Mouse (Mus musculus): ENCODE data around the gene Mrpl48. TPM values are rescaled to one million over a fixed set of nuclear protein-coding genes. Genes with fewer than 3 reads are reported as not detected.

Gene Mrpl48
- polyA plus RNA-seq, 1 experiment from 2014 or later = 69.4 TPM

DNA sequence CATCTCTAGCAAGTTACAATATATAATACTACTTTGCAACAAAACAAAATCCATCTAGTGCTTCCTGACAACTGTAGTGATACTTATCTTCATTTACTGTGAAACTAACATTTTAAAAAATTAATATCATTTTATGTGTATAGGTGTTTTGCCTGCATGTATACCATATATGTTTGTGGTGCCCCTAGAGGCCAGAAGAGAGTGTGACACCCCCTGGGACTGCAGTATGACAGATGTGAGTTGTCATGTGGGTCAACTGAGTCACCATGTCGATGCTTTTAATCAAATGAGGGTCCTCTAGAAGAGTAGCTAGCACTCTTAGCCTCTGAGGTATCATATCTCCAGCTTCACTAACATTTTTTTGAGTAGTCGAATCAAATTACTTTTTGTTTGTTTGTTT is 14.2 kb upstream of the Mrpl48 start:
- Histone ChIP-seq H3K9ac (replicated peaks) (no peak overlapping the region), H3K27ac (replicated peaks) (no peak overlapping the region), H3K27me3 (no peaks in the 10 kb centered on the region), H3K9me3 (no peaks in the 10 kb centered on the region), H3K4me1 (no peaks in the 10 kb centered on the region), H3K36me3 (0 out of 2 replicates have a peak, but pooled peaks cover 2% of the 10 kb centered on the region), H3K4me3 (no peak overlapping the region), H3K4me2 (replicated peaks) (no peak overlapping the region)
- 85% methylated on average over 2 of the region's 2 CpGs for WGBS
- ATAC-seq (ENCODE audit: low FRiP score, low read depth) = no peak

DNA sequence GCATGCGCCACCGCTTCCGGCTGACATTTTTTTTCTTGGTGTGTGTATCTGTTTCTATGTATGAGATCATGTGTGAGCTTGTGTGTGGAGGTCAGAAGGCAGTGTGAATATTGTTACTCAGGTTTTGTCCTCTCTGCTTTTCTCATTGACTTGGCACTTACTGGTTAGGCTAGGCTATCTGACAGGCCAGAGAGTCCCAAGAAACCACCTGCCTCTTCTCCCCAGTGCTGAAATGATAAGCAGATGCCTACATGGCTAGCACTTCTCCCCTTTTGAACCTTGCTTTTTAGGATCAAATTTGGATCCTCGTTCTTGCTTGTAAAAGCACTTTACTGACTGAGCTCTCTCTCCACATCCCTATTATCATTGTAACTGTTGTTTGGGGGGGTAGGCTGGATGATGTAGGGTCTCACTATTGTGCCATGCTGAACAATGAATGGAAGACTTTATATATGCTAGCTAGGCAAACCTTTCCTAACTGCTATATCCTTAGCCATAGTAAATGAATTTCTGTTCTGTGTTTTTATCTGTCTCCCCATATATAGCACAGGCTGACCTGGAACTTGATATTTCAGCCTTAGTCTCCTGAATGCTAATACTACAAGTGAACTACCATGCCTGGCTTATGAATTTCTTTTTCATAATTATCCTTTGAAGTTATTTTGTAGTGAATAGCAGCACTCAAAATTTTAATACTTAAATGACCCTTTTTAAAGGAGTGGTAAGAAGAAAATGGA is 8.2 kb upstream of the Mrpl48 start:
- no peaks in the 10 kb centered on the region for H3K27me3 ChIP-seq
- no peak overlapping the region for H3K4me2 ChIP-seq (replicated peaks)
- no peaks in the 10 kb centered on the region for H3K9me3 ChIP-seq
- no peaks in the 10 kb centered on the region for H3K4me1 ChIP-seq
- no peak overlapping the region for H3K4me3 ChIP-seq
- WGBS = 93% methylated on average over 4 of the region's 4 CpGs
- ATAC-seq (ENCODE audit: low FRiP score, low read depth) = no peak
- H3K27ac ChIP-seq (replicated peaks) = no peak overlapping the region
- H3K9ac ChIP-seq (replicated peaks) = no peak overlapping the region
- H3K36me3 ChIP-seq = no peaks in the 10 kb centered on the region

DNA sequence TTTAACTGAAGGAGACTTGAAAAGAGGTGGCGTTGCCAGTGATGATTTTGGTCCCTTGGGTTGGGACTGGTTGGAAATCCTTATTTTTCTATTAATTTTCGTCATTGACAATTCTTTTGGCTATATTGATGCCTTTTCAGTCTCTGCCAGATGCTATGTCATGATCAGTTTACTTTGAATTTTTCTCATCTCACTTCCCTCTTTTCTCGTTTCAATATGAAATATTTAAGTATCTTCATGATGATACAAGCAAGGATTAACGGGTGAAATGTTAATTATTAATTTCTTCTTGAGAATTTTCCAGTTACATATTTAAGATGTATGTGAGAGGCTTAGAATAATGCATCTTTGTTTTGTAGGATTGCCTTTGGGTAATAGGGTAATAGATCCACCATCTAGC is 809 bp upstream of the Mrpl48 start:
- 27% methylated on average over 4 of the region's 4 CpGs for WGBS
- ATAC-seq (ENCODE audit: low FRiP score, low read depth) = no peak
- Histone ChIP-seq H3K36me3 (no peaks in the 10 kb centered on the region), H3K27ac (replicated peaks) (peak overlapping the region; percentile 99; the same call in 1 of the 2 replicates), H3K9ac (replicated peaks) (peak overlapping the region; percentile 98), H3K4me1 (peaks cover 11% of the 10 kb centered on the region), H3K4me2 (replicated peaks) (peak overlapping the region; percentile 68), H3K9me3 (no peaks in the 10 kb centered on the region), H3K27me3 (peaks cover 3% of the 10 kb centered on the region; the same call in 1 of the 2 replicates), H3K4me3 (peak overlapping the region; percentile 88)

DNA sequence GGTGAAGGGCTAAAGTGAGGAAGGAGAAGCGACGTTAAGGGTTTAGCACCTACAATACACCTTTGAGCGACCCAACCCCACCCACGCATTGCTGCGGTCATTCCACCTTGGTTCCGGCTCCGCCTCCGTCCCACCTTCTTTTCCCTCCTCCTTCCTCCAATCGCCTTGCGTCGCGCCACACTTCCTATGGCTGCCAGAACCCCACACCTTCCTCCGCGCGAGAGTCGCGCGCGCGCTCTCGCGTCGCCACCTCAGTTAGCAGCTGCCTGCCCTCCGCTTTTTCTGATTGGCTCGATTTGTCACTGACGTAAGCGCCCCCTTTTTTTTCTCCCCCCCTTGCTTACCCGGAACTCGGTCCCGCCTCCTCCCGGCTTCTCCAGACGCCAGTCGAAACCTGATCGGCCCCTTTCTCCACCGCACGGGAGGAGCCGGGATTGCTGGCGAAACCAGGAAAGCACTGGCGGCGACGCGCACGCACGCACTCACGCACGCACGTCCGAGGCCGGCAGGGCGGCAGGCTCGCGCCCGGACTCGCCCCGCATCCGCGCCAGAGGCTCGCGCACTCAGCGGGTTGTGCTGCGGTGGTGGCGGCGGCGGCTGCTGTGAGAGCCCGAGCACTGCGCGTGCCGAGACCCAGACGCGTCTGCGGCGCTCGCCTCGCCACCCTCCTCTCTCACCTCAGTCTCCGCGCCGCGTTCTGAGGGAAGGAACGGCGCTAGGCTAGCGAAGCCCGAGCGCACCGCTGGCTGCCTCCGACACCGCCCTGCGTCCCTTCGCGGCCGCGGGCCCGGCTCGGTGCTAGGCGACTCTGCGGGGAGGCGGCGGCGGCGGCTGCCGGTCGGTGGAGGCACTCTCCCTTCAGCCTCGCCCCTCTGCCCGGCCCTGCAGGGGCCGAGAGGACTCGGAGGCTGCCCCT is 629 bp downstream of the Mrpl48 start, which contains the start of gene Rab6a:
TSS of gene Rab6a (plus strand) at position 197 of the 916 bp plus-strand sequence.
- peak within 1 kb of the TSS; percentile 99 for H3K27ac ChIP-seq (replicated peaks)
- H3K27me3 ChIP-seq = peaks cover 3% of the 10 kb centered on the region; the same call in 1 of the 2 replicates
- H3K9me3 ChIP-seq = no peaks in the 10 kb centered on the region
- WGBS = under 1% methylated on average over 99 of the region's 105 CpGs
- H3K4me1 ChIP-seq = peaks cover 11% of the 10 kb centered on the region
- H3K9ac ChIP-seq (replicated peaks) = peak within 1 kb of the TSS; percentile 98
- peak within 1 kb of the TSS; percentile 68 for H3K4me2 ChIP-seq (replicated peaks)
- no peaks in the 10 kb centered on the region for H3K36me3 ChIP-seq
- H3K4me3 ChIP-seq = peak within 1 kb of the TSS; percentile 88
- ATAC-seq (ENCODE audit: low FRiP score, low read depth) = peak; percentile 97

DNA sequence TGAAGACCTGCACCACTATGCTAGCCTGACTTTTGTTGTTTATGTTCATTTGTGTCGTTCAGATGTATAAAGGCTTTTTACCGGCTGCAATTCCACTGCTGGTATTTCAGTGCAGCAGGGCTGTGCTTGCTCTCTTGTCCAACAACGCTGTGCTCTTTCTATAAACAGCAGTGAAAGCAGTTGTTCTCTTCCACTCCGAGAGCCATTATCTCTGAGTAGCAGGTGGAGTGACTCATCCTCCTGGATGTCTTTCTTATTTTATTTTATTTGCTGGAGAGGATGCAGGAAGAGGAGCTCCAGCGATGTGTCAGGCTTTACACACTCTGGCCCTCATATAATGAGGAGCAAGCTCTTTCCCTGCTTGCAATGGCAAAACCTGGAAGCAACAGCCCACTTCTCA is 7.9 kb downstream of the Mrpl48 start:
- WGBS = 81% methylated on average over 5 of the region's 5 CpGs
- no peak for ATAC-seq (ENCODE audit: low FRiP score, low read depth)
- no peak overlapping the region for H3K4me3 ChIP-seq
- H3K36me3 ChIP-seq = no peaks in the 10 kb centered on the region
- peaks cover 3% of the 10 kb centered on the region; the same call in 1 of the 2 replicates for H3K27me3 ChIP-seq
- no peaks in the 10 kb centered on the region for H3K4me1 ChIP-seq
- no peaks in the 10 kb centered on the region for H3K9me3 ChIP-seq
- no peak overlapping the region for H3K27ac ChIP-seq (replicated peaks)
- H3K9ac ChIP-seq (replicated peaks) = no peak overlapping the region
- no peak overlapping the region for H3K4me2 ChIP-seq (replicated peaks)

DNA sequence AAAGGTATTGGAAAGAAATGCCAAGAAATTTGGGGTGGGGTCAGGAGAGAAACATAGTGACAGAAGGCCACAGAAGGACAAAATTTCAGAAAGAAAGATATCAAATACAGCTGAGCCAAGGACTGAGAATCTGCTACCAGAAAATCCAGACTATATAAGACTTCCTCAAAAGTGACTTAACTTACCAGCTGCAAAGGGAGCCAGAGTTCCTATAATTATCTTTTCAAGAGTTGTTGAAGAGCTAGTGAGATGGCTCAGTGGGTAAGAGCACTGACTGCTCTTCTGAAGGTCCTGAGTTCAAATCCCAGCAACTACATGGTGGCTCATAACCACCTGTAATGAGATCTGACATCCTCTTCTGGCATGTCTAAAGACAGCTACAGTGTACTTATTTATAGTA is 14.8 kb downstream of the Mrpl48 start:
- no peaks in the 10 kb centered on the region for H3K4me1 ChIP-seq
- no peaks in the 10 kb centered on the region for H3K9me3 ChIP-seq
- H3K36me3 ChIP-seq = no peaks in the 10 kb centered on the region
- H3K4me3 ChIP-seq = no peak overlapping the region
- no peak for ATAC-seq (ENCODE audit: low FRiP score, low read depth)
- no peak overlapping the region for H3K27ac ChIP-seq (replicated peaks)
- H3K27me3 ChIP-seq = no peaks in the 10 kb centered on the region
- no peak overlapping the region for H3K9ac ChIP-seq (replicated peaks)
- H3K4me2 ChIP-seq (replicated peaks) = no peak overlapping the region

DNA sequence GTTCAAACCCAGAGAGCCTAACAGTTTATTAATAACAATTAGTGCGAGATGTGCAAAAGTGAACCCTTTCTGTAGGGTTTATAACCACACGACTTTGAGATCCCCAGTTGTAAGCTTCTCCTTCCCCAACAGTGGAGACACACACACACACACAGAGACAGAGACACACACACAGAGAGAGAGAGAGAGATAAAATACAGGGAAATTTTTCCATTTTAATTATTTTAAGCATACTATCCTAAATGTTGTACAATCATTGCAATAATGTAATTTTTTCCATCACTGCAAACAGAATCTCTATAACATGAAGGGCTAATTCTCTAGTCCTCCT is 16.6 kb downstream of the Mrpl48 start:
- Histone ChIP-seq H3K4me3 (peak overlapping the region; percentile 49), H3K4me1 (no peaks in the 10 kb centered on the region), H3K27me3 (no peaks in the 10 kb centered on the region), H3K9me3 (no peaks in the 10 kb centered on the region), H3K36me3 (no peaks in the 10 kb centered on the region), H3K9ac (replicated peaks) (peak overlapping the region; percentile 60; the same call in 1 of the 2 replicates), H3K27ac (replicated peaks) (no peak overlapping the region), H3K4me2 (replicated peaks) (peak overlapping the region; percentile 59)
- ATAC-seq (ENCODE audit: low FRiP score, low read depth) = peak; percentile 5; the same call in 1 of the 2 replicates
- WGBS = 10% methylated on average over 2 of the region's 2 CpGs

DNA sequence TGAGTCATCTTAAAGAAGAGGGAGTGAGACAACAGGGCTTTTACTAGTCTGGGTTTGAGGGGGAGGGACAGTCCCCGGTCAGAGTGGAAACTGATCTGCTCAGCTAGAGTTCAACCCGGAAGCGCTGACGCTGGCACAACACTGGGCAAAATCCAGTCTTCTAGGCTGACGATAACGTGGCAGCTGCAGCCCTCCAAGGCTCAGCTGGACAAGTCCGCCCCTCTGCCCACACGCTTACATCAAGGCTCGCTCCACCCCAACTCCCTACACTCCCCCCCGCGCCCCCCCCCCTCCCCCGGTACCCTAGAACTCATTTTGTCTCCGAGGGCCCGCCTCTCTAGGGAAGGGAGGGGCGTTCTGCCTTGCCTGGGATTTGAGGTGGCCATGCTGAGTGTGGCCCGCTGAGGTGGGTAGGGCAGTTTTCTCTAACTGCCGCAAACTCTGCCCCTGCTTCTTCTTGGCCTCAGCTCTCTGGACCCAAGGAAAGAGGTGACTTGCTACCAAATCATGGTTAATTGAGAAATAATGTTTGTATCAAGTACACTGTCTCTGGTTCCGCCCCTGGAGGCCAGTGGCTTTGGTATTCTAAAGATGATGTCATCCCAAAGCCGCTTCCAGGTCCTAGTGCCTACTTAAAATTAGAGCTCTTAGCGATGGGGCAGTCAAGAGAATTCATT is 17.1 kb downstream of the Mrpl48 start:
- Histone ChIP-seq H3K9ac (replicated peaks) (peak overlapping the region; percentile 60), H3K27ac (replicated peaks) (peak overlapping the region; percentile 77), H3K4me2 (replicated peaks) (peak overlapping the region; percentile 59), H3K4me3 (peak overlapping the region; percentile 49), H3K36me3 (no peaks in the 10 kb centered on the region), H3K9me3 (no peaks in the 10 kb centered on the region), H3K27me3 (no peaks in the 10 kb centered on the region), H3K4me1 (no peaks in the 10 kb centered on the region)
- WGBS = 1% methylated on average over 19 of the region's 20 CpGs
- peak; percentile 97 for ATAC-seq (ENCODE audit: low FRiP score, low read depth)

DNA sequence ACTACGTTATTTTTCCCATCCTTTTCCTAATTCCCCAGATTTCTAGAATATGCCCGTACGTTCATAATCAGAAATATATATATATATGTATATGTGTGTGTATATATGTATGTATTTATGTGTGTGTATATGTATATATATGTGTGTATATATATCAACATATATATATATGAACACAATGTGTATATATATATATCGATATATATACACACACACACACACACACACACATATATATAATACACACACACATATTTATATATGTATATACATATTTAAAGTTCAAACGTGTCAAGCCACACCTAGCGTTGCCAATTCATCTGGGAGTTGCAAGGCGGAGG is 17.6 kb downstream of the Mrpl48 start:
- peak; percentile 42; the same call in 1 of the 2 replicates for ATAC-seq (ENCODE audit: low FRiP score, low read depth)
- H3K27me3 ChIP-seq = no peaks in the 10 kb centered on the region
- no peaks in the 10 kb centered on the region for H3K4me1 ChIP-seq
- no peaks in the 10 kb centered on the region for H3K36me3 ChIP-seq
- whole genome bisulfite sequencing = 45% methylated on average over 7 of the region's 7 CpGs
- H3K27ac ChIP-seq (replicated peaks) = peak overlapping the region; percentile 77
- H3K9me3 ChIP-seq = no peaks in the 10 kb centered on the region
- peak overlapping the region; percentile 60 for H3K9ac ChIP-seq (replicated peaks)
- peak overlapping the region; percentile 59 for H3K4me2 ChIP-seq (replicated peaks)
- H3K4me3 ChIP-seq = peak overlapping the region; percentile 49

DNA sequence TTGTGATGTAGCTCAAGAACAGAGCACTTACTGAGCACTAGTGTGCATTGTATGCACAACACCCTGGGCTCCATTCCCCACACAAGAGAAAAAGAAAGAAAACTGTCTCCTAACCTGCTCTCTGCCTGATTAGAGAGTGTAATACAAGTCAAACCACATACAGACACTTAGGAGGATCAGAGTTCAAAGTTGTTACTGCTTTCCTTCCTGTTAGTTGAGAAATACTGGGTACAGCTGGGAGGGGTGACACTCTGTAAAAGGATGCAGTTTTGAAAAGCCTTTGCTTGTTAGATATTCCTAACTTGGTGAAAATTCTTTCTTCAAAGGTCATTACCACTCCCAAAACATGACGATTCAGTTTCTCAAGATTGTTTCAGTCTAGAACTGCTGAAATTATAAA is 18.3 kb downstream of the Mrpl48 start:
- no peaks in the 10 kb centered on the region for H3K9me3 ChIP-seq
- no peak overlapping the region for H3K27ac ChIP-seq (replicated peaks)
- H3K9ac ChIP-seq (replicated peaks) = no peak overlapping the region
- no peak for ATAC-seq (ENCODE audit: low FRiP score, low read depth)
- no peak overlapping the region for H3K4me3 ChIP-seq
- H3K4me1 ChIP-seq = no peaks in the 10 kb centered on the region
- H3K4me2 ChIP-seq (replicated peaks) = no peak overlapping the region
- H3K36me3 ChIP-seq = no peaks in the 10 kb centered on the region
- 71% methylated on average over 1 of the region's 1 CpGs for WGBS
- no peaks in the 10 kb centered on the region for H3K27me3 ChIP-seq

DNA sequence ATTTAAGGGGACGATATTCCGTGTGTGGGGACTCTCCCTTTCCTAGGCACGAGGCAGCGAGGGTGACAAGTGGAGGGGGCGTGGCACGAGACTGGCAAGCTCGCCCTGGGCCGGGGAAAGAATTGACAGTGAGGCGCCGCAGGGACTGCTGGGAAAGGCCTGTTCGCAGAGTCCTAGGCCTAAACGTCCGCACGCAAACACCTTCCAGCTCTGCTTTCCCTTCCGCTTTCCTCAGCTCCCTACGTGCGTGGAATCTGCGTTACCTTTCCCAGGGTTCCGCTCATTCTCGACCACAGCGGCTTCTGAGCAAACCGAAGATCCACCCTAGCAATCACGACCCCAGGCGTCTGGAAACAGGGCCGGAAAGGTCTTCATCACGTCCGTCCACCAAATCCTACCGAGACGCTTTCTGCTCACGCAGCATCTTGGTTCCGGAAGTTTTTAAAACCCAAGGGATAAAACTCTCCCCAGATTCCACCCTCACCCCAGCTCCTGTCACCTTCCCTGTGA is 25.3 kb downstream of the Mrpl48 start:
- peak; percentile 95 for ATAC-seq (ENCODE audit: low FRiP score, low read depth)
- WGBS = under 1% methylated on average over 31 of the region's 31 CpGs

More for the DNA sequence above, 25.3 kb downstream of the Mrpl48 start:
- Histone ChIP-seq H3K4me2 (replicated peaks) (peak overlapping the region; percentile 60), H3K4me3 (peak overlapping the region; percentile 56), H3K9me3 (no peaks in the 10 kb centered on the region), H3K27ac (replicated peaks) (peak overlapping the region; percentile 87), H3K36me3 (no peaks in the 10 kb centered on the region), H3K27me3 (no peaks in the 10 kb centered on the region), H3K9ac (replicated peaks) (peak overlapping the region; percentile 70), H3K4me1 (0 out of 2 replicates have a peak, but pooled peaks cover 3% of the 10 kb centered on the region)

All from midbrain, embryonic 12.5 days (tissue).